Mouse (Mus musculus) neutrophil, adult 59 days (primary cell): ENCODE results near the gene Boll. TPM values are rescaled to one million over a fixed set of nuclear protein-coding genes. Genes with fewer than 3 reads are reported as not detected.

Source experiments
- total RNA-seq, 2 experiments: library from RNA; stranded (reverse); gene quantifications; 1 replicate in 1 of 2; 2 replicates in 1 of 2; pipeline ENCODE4 v1.2.4; 2023

Gene Boll
- total RNA-seq: not detected

GRCm38 (mm10) chr1:55363044-55363565 is at the start of gene Boll:
Boll (minus strand) TSS chr1:55363469.

DNA sequence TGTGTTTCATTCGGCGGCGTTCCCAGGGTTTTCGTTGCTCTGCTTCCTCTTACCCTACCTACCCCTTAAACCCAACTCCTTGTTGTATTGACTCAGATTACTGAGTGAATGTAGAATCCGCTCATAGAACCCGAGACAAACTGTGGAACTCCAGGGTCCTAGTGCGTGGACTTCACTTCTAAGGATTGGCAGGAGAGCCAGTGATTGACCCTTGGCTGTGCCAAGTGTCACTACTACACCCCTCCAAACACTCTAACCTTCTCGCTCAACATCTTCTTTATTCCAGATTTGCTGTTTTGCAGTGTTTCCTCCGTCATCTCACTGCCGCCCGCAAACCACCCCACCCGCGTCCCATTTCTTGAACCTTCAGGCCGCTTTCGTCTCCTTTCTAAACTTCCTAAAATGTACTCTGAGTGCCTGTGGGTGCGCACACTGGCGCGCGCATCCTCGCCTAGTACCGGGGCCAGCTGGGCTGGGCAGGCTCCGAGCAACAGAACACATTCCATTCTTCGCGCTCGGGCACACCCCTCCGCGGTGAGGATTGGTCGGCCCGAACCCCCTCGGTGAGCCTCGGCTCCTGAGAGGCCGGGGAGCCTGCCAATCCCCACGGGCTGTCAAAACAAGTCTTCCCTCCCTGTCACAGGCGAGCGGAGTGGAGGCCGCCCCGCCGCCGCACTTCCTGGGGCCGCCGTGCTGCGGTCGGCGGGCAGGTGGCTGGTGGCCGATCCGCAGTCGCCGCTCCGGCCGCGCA is 42.2 kb upstream of the Boll start, which contains the start of gene Plcl1:
Gene Plcl1 (plus strand): TSS at position 650 of the 751 bp plus-strand sequence.

DNA sequence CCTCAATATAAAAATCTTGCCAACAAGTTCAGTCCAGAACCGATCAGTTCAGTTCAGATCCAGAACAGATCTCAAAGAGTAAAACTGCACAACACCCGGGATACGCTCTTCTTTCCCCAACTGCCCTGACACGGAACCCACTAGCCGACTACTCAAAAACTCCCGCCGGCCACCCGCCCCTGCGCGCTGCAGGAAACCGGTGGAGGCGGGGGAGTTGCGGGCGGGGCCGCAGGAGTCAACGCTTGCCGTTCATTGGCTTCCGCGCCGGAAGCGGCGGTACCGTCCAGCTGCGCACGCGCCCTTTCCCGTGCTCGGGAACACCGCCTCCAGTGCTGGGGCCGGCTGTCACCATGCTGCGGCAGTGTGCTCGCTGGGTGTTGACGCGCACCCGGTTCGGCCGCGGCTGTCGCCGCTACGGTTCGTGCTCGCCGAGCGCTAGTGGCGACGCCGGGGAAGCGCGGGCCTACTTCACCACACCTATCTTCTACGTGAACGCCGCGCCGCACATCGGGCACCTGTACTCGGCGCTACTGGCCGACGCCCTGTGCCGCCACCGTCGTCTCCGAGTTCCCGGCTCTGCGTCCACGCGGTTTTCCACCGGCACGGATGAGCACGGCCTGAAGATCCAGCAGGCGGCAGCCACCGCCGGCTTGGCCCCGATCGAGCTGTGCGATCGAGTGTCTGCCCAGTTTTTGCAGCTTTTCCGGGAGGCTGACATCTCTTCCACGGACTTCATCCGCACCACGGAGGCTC is 126.2 kb downstream of the Boll start, which contains the start of gene Mars2:
Gene Mars2 (plus strand): TSS at position 288 of the 753 bp plus-strand sequence.

GRCm38 (mm10) chr1:55226011-55226857 is 137.0 kb downstream of the Boll start, which contains the start of gene Rftn2:
Rftn2 (minus strand) TSS chr1:55226782.

Other genes with a start within 250 kb of the Boll start
- 10 to 100 TPM; 44.1 to 49.9 TPM for gene Mob4, start 232.2 kb downstream of the Boll start, total RNA-seq
- gene Rftn2, start 136.7 kb downstream of the Boll start, total RNA-seq: 1 to 10 TPM in 1 of 2 experiments, under 1 TPM in 1; 0.40 to 1.1 TPM
- 1 to 10 TPM; 1.8 to 2.1 TPM for gene Mars2, start 126.3 kb downstream of the Boll start, total RNA-seq
- under 1 TPM; 0.29 to 0.53 TPM for gene Plcl1, start 42.5 kb upstream of the Boll start, total RNA-seq